Mouse (Mus musculus) limb, embryonic 14.5 days (tissue): ENCODE results near the gene Emid1. TPM values are rescaled to one million over a fixed set of nuclear protein-coding genes. Genes with fewer than 3 reads are reported as not detected.

Source experiments
- ATAC-seq: fragments of 200-750 bp; cut with Nextera tagmentation; 2 replicates; pipeline ENCODE4 v1.8.0; 2017; ENCODE audit warnings: low read depth, moderate number of reproducible peaks, moderate TSS enrichment; ENCODE audit not compliant: low FRiP score
- DNase-seq: peaks from one replicate; pipeline ENCODE4 v3.0.0-alpha.2; 2015; ENCODE audit warnings: low spot score
- H3K27ac ChIP-seq: fragments of 300-500 bp; sonication (generic); replicated peaks from 2 replicates; pipeline ENCODE4 v1.5.1; 2014; ENCODE audit warnings: low read depth, mild to moderate bottlenecking, low read length, moderate library complexity, mixed read lengths
- H3K27me3 ChIP-seq: fragments of 300-500 bp; sonication (generic); 2 replicates; pipeline ENCODE4 v1.6.1; 2014; ENCODE audit warnings: low read length, mixed read lengths; ENCODE audit not compliant: control insufficient read depth, insufficient read depth
- H3K36me3 ChIP-seq: fragments of 300-500 bp; sonication (generic); 2 replicates; pipeline ENCODE4 v1.6.1; 2014; ENCODE audit warnings: mild to moderate bottlenecking, low read length, moderate library complexity, mixed read lengths; ENCODE audit not compliant: control insufficient read depth, insufficient read depth
- H3K4me1 ChIP-seq: fragments of 300-500 bp; sonication (generic); 2 replicates; pipeline ENCODE4 v1.6.1; 2014; ENCODE audit warnings: antibody characterized with exemption, low read length, mixed read lengths; ENCODE audit not compliant: control insufficient read depth, insufficient read depth
- H3K4me2 ChIP-seq: fragments of 300-500 bp; sonication (generic); replicated peaks from 2 replicates; pipeline ENCODE4 v1.6.1; 2014; ENCODE audit warnings: low read depth, mild to moderate bottlenecking, low read length, moderate library complexity; ENCODE audit not compliant: severe bottlenecking
- H3K4me3 ChIP-seq: fragments of 300-500 bp; sonication (generic); replicated peaks from 2 replicates; pipeline ENCODE4 v1.5.1; 2014; ENCODE audit warnings: low read length
- H3K9ac ChIP-seq: fragments of 300-500 bp; sonication (generic); 2 replicates; pipeline ENCODE4 v1.6.1; 2014; ENCODE audit warnings: mild to moderate bottlenecking, low read depth, low read length, moderate library complexity; ENCODE audit not compliant: severe bottlenecking
- H3K9me3 ChIP-seq: fragments of 300-500 bp; sonication (generic); 2 replicates; pipeline ENCODE4 v1.6.1; 2016; ENCODE audit warnings: low read length; ENCODE audit not compliant: control insufficient read depth
- POLR2A ChIP-seq: fragments of 200-500 bp; IDR thresholded peaks from 2 replicates; pipeline ENCODE4 v1.8.0; 2012; ENCODE audit warnings: inconsistent platforms, mild to moderate bottlenecking, moderate library complexity, borderline replicate concordance; ENCODE audit not compliant: insufficient read depth, insufficient read length; ENCODE audit errors: extremely low read depth
- WGBS: fragments of 180-500 bp; shearing (Covaris S2); extraction: QIAGEN DNeasy Blood & Tissue Kit; methylation state at CpG from one replicate; pipeline ENCODE4 v1.1.7; 2014; 5-methylcytosine and 5-hydroxymethylcytosine counted together
- polyA plus RNA-seq, 2 experiments: library from polyadenylated mRNA; depleted of rRNA in 1 of 2; stranded (reverse) in 1 of 2; unstranded in 1 of 2; fragments of >200 nt; fragmentation: Nextera tagmentation in 1 of 2; extraction: Ambion mirVana in 1 of 2; gene quantifications; 2 replicates each; pipeline versions ENCODE4 v1.2.1 to v1.2.3; 2012 to 2014

Gene Emid1
- polyA plus RNA-seq, 2 experiments = 25.3 to 32.2 TPM

GRCm38 (mm10) chr11:5074882-5075281, 77.2 kb downstream of the Emid1 start:
- no peak for TF ChIP-seq POLR2A
- no peak overlapping the region for H3K27ac ChIP-seq
- H3K4me1 ChIP-seq = no peaks in the 10 kb centered on the region
- 75% methylated on average over 4 of the region's 4 CpGs for WGBS
- no peaks in the 10 kb centered on the region for H3K27me3 ChIP-seq
- no peak overlapping the region for H3K9ac ChIP-seq
- peaks cover 84% of the 10 kb centered on the region for H3K36me3 ChIP-seq
- H3K4me2 ChIP-seq = no peak overlapping the region
- no peak for DNase-seq
- H3K4me3 ChIP-seq = no peak overlapping the region
- no peaks in the 10 kb centered on the region for H3K9me3 ChIP-seq
- ATAC-seq = 0 out of 2 replicates have a peak, but pooled peaks have one; percentile 38

GRCm38 (mm10) chr11:5068126-5068971, 83.7 kb downstream of the Emid1 start:
- peaks cover 6% of the 10 kb centered on the region; the same call in 1 of the 2 replicates for H3K27me3 ChIP-seq
- no peak for ATAC-seq
- H3K4me3 ChIP-seq = no peak overlapping the region
- no peaks in the 10 kb centered on the region for H3K9me3 ChIP-seq
- TF ChIP-seq POLR2A = no peak
- no peak overlapping the region for H3K27ac ChIP-seq
- no peak overlapping the region for H3K9ac ChIP-seq
- 86% methylated on average over 9 of the region's 9 CpGs for WGBS
- H3K4me2 ChIP-seq = no peak overlapping the region
- no peak for DNase-seq
- peaks cover 60% of the 10 kb centered on the region for H3K36me3 ChIP-seq
- peaks cover 12% of the 10 kb centered on the region; the same call in 1 of the 2 replicates for H3K4me1 ChIP-seq

- Histone ChIP-seq H3K36me3 (peaks cover 52% of the 10 kb centered on the region), H3K27me3 (peaks cover 19% of the 10 kb centered on the region), H3K9ac (no peak overlapping the region), H3K27ac (no peak overlapping the region), H3K9me3 (no peaks in the 10 kb centered on the region), H3K4me3 (no peak overlapping the region), H3K4me1 (peaks cover 20% of the 10 kb centered on the region), H3K4me2 (no peak overlapping the region)
- DNase-seq (no peak), ATAC-seq (no peak)
- no peak for TF ChIP-seq POLR2A
Observed at GRCm38 (mm10) chr11:5067063-5067462, 85.0 kb downstream of the Emid1 start.

GRCm38 (mm10) chr11:5065056-5065821, 86.8 kb downstream of the Emid1 start, which contains the start of gene Gas2l1:
TSS of gene Gas2l1 (minus strand) at chr11:5065327.
- Histone ChIP-seq H3K27ac (no peak within 1 kb of the TSS), H3K9ac (peak within 1 kb of the TSS; percentile 70), H3K4me2 (peak within 1 kb of the TSS; percentile 85), H3K4me3 (peak within 1 kb of the TSS; percentile 81), H3K36me3 (peaks cover 45% of the 10 kb centered on the region), H3K4me1 (peaks cover 31% of the 10 kb centered on the region), H3K27me3 (peaks cover 37% of the 10 kb centered on the region), H3K9me3 (no peaks in the 10 kb centered on the region)
- 0 out of 2 replicates have a peak, but pooled peaks have one; percentile 4 for TF ChIP-seq POLR2A
- under 1% methylated on average over 37 of the region's 50 CpGs for WGBS
- peak; percentile 89 for ATAC-seq
- peak; percentile 87 for DNase-seq
